Mouse (Mus musculus): Measurements from ENCODE around the gene Tspan32.

Tspan32 gene

DNA sequence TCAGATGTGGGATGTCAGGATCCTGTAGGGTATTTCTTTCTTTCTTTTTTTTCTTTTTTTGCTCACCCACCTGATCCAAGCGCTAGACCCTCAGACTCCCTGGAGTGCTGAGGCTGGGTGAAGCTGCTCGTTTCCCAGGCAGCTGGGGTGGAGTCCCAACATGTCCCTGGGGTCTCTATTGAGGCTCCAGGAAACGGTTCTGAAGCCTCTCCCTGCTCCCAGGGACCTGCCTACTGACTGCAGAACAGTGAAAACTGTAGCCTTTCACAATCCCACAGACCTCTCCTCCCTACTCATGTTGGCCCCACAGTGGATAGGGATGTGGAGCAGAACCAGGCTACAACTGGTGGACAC is 49.7 kb downstream of the Tspan32 start:
- no peak for DNase-seq (ENCODE audit: extremely low spot score, low spot score)

DNA sequence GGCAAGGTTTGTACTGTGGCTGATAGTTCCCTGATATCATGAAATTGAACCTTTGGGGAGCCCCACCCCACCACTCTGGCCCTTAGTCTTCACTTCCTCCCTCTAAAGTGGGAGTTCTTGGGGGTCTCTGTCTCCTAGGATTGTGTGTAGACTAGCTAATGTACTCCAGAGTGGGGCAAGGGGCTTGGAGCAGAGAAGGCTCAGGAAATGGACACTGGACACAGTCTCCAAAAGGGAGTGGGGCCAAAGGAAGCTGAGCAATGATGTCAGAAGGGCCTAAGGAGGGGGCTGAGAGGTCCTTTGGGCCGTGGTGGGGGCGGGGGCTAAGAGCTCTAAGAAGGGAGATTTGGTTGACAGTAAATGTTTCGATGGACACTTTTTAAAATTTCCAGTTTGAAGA is 50.2 kb downstream of the Tspan32 start:
- no peak for DNase-seq (ENCODE audit: extremely low spot score, low spot score)

DNA sequence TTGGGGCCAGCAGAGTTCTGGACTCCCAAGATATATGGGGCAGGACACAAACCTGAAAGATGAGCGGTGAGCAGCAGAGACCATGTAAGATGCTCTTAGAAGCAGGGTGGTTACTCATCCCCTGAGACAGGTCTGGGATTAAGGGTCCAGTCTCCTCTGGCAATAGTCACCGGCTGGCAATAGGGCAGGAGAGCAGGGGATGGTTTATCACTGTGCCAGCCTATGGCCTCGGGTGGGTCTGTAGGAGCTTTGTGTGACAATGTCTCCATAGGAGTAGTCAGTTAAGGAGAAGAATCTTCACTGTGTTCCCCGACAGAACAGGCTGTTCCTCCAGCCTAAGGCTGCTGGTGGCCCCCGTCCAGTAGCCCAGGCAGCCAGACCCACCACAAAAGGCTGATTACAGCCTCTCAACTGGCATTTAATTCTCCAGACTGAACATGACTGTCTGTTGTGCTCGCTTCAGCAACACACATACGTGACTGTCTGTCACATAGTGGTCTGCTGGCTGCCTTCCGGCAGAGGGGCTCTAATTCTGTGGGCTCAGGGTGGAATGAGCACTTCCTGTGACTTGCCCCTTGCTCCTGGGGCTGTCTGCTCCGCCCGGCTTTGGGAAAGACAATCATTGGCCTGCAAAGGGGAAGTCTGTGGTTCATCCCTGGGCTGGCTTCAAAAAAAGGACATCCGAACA is 50.8 kb downstream of the Tspan32 start:
- no peak for DNase-seq (ENCODE audit: extremely low spot score, low spot score)

DNA sequence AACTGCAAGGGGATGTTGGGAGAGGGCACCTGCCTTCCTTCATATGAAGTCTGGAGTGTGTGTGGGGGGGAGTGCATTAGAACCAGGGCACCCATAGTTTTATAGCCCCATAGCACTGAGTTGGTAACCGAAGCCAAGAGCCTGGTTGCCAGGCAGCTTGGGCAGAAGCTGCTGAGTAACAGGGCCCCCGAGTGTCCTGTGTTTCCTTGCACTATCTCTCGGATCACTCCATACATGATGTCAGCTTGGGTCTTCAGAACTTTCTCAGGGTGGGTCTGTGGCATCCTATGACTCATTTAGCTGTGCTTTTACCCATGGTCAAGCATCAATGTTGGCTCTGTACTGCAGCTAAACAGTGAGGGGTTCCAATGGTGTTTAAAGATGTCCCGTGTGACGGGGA is 52.2 kb downstream of the Tspan32 start:
- DNase-seq (ENCODE audit: extremely low spot score, low spot score) = no peak

DNA sequence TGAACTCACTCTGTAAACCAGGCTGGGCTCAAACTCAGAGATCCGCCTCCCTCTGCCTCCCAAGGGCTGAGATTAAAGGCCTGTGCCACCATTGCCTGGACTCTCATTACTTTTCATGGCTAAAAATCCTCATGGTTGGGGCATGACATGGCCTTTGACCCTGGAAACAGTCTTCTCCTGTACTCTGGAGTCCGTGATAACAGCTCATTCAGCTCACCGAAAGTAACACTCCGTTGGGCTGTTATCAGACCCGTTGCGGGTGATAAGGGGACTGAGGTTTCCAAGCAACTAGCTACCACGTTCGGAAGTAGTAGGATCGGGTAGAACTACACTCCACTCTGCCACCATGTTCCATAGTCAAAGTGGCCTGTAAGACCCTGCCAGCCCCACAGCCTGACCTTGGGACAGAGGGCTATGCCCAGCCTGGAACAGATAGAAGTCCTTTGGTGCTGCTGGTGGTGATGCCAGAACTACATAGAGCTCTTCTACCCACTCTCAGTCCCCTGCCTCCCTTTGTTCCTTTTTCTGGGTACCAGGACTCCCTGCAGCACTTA is 52.9 kb downstream of the Tspan32 start:
- no peak for DNase-seq (ENCODE audit: extremely low spot score, low spot score)

DNA sequence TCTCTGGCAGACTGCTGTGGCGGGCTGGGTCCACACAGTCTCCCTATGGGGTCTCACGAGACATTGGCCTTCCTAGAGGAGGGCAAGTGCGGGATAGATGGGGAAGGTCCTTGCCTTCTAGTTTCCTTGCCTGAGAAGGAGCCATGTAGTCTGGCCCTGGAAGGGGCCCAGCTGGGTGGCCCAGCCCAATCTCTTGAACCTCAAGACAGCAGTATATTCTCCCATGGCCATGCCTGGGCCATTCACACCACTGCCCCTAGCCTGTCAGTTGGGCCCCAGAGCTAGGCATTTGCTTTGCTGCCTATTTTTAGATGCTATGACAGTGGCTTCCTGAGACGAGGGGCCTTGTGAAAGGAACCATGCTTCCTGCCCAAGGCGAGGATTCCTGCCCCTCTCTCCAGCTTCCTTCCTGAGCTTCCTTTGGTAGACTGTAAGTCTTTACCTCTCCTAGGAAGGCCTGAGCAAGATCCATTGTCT is 53.4 kb downstream of the Tspan32 start:
- no peak for DNase-seq (ENCODE audit: extremely low spot score, low spot score)

DNA sequence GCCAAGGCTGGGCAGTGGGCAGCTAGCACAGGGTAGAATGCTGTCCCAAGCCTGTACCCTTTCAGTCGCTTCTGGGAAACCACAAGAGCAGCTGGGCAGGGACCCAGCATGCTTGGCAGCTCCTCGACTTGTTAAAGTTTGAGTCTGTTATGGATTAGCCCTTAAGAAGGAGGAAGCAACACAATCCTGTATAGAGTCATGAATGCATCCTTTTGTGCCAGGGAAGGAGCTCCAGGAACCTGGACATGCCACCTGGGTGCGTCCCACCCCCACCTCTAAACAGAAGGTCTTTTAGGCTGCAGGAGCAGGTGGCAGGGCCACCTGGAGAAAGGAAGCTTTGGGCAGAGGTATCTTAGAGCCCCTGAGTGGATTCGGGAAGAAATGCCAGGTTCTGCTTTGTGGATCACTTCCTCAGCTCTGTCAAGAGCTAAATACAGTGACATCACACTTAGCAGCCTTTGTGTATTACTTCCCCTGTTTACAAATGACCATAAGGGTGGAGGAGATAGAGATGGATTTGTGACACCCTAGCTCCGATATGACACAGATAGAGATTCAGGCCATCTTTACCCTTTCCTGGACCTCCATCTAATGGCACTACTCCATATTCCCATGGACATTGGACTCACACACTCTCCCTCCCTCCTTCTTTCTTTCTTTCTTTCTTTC is 54.5 kb downstream of the Tspan32 start:
- DNase-seq (ENCODE audit: extremely low spot score, low spot score) = no peak

DNA sequence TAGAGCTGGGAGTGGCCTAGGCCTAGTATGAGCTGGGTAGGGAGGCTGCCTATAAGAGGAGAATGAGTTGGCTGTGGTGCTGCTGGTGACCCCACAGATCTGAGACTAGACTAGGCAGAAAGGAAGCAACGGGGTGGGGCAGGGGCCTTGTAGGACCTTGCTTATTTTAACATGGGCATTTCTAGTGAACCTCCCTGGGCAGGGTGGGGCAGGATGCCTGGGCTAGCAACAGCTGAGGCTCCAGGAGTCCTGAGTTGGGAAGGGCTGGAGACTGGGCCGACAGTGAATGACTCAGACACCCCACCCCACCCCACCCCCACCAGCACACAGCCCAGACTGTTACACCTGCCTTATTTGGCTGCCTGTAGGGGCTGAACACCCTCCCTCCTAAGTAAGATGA is 57.9 kb downstream of the Tspan32 start:
- no peak for DNase-seq (ENCODE audit: extremely low spot score, low spot score)

DNA sequence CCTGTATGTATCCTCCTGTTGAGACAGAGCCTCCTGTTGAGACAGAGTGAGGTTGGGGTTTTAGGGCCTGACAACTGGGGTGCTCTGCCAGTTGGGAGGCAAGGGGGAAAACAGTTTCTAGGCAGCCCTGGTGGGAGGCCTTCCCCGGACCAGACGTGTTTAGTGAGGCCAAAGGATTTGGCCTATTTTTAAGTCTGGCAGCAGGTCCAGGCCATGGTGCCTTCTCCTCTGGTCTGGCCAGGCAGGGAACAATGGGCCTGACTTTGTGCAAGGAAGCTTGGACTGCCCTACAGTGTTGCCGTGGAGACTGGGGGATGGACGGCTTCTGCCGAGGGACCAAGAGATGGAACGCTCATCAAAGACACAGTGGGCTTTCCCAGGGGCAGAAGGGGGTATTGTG is 59.4 kb downstream of the Tspan32 start:
- no peak for DNase-seq (ENCODE audit: extremely low spot score, low spot score)

DNA sequence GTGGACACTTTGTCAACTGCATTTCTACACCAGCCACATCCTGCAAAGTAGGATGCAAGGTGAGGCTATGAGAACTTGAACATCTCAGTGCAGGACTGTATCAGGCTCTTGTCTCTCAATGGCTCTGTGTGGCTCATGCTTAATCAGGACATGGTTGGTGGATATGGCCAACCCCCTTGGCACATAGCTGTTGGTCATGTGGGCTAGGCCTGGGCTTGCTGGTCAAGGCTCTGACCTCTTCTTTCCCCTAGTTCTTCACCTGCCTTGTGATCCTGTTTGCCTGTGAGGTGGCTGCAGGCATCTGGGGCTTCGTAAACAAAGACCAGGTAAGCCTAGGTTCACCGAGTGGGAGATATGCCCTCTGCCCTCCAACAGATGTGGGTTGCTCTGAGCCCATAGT is 60.8 kb downstream of the Tspan32 start:
- no peak for DNase-seq (ENCODE audit: extremely low spot score, low spot score)

DNA sequence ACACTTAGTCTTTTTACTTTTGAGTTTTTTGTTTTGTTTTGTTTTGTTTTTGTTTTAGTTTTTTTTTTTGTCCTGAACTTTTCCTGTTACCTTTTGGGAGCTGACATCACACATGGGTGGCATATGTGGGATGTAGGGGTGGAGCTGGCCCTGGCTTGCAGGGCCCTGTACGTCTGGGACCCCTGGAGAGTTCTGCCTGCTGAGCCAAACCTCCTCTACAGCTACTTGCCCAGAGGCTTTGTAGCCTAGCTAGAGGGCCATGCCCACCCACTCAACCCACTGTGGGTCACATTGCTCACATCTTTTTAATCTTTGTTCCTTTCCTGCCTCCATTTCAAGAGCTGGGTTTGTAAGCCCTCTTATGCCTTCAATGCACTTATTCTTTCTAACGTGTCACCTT is 62.6 kb downstream of the Tspan32 start:
- no peak for DNase-seq (ENCODE audit: extremely low spot score, low spot score)

DNA sequence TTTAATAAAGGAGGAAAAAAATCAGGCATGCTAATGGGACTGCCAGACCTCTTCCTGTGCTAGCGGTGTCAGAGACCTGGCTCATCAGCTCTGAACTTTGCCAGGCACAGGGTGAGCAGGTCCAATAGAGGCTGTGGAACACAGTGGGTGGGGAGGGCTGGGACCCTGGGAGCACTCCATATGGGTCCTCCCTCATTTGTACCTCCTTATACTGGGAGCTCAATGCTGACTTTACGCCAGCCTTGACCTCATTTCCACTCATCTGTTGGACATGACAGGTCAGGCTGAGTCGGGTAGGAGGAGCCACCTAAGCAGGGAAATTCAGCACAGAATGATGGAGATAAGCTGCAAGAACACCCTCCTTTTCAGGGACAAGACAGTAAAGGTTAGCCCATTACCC is 63.1 kb downstream of the Tspan32 start:
- DNase-seq (ENCODE audit: extremely low spot score, low spot score) = no peak

DNA sequence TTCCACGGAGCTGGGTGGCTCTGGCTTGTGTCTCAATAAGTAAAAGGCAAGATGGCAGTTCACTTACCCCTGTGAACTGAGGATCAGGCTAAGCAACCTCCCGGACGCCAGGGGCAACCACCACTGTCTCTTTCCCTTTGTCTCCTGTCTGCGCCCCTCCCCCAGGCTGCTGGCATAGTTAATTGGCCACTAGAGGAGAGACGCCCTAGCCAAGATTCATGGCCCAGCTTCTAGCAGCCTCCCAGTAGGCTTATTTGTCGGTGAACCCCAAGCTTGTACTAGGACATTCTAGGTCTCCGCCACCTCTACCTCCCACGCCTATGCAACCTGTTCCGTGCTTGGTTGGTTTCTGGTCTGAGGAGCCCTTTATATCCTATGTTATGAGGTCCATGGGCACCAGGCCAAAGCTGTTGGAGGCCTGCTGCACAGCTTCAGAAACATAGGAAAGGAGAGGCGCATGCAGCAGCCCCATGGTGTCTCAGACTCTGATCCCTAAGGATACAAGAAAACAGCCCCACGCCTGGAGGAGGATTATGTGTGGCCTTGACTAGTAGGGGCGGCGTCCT is 63.6 kb downstream of the Tspan32 start:
- DNase-seq (ENCODE audit: extremely low spot score, low spot score) = peak; percentile 46

DNA sequence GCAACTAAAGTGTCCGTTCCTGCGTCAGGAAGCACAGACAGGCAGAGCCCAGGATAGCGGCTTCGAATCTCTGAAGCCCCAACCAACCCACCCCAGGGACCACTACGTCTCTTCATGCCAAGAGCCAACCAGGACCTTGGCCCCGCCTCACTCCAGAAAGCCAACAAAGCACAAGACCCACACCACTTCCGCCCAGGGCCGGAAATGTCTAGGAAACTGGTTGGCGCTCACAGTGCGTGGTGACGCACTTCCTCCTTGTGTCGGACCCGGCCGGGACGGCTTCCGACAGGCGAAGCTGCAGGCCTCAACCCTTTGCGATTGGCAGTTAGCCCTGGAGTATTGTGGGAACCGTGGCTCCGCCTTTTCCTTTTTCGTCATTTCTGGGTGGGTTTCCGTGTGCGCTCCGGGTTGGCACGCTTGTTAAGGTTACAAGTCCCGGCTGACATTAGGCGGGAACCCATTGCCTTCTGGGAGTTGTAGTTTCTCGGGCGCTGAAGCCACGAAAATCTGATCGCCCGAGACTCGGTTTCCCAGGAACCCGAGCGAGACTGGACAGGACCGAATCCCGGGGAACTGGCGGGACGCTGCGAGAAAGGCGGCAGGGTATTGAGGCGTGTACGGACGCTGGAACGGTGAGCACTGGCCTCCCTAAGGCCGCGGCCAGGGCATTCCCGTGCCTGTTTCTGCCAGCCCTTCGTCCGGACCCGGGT is 64.2 kb downstream of the Tspan32 start, which contains the start of gene Tssc4:
TSS of gene Tssc4 (plus strand) at position 368 of the 710 bp plus-strand sequence.
- peak; percentile 97 for DNase-seq (ENCODE audit: extremely low spot score, low spot score)

All from neural tube, embryonic 10.5 days (tissue).